Mouse (Mus musculus): ENCODE measurements around the gene Rps6ka4.

The Rps6ka4 gene

GRCm38 (mm10) chr19:6840475-6841291 lies at the start of gene Rps6ka4:
Gene Rps6ka4, minus strand, starts transcription at chr19:6840636.
- DNase-seq (ENCODE audit: low read depth, low spot score) = peak; percentile 19

DNA sequence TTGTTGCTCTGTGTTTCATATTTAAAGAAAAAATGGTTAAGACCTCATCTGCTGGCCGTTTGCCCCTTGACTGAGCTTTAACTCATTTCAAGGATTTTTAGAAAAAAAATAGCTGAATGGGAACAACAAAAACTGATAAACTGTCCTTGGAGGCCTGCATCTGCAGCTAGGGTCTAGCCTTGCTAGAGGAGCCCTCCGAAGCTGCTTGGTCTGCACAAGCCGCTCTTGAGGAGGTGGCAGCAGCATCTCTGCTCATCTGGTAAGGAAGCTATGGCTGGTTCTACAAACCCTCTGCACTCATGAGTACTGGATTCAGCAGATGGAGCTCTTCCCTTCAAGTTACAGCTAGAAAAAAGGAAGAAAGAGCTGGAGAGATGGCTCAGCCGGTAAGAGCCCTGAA lies 37.5 kb upstream of the Rps6ka4 start:
- no peak for DNase-seq (ENCODE audit: low read depth, low spot score)

- no peak for DNase-seq (ENCODE audit: low read depth, low spot score)
Observed at GRCm38 (mm10) chr19:6876799-6877198, 36.4 kb upstream of the Rps6ka4 start.

DNA sequence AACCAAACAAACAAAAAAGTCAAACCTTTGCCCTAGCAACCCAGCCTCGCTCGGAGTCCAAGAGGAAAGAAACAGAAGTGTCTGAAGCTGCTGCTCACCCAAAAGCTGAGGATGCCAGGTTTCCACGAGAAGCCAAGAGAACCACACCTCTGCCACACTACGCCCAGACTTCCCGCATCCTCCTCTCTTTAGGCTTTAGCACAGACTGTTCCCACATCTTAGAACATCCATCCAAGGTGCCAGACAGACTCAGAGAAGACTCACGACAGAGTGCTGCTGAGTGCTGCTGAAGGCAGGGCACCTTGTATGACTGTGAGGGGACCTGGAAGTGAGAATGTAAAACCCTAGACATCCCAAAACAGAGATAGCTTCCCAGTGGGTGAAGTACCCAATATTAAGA lies 35.4 kb upstream of the Rps6ka4 start:
- DNase-seq (ENCODE audit: low read depth, low spot score) = no peak

GRCm38 (mm10) chr19:6874257-6874656 lies 33.8 kb upstream of the Rps6ka4 start:
- DNase-seq (ENCODE audit: low read depth, low spot score) = no peak

DNA sequence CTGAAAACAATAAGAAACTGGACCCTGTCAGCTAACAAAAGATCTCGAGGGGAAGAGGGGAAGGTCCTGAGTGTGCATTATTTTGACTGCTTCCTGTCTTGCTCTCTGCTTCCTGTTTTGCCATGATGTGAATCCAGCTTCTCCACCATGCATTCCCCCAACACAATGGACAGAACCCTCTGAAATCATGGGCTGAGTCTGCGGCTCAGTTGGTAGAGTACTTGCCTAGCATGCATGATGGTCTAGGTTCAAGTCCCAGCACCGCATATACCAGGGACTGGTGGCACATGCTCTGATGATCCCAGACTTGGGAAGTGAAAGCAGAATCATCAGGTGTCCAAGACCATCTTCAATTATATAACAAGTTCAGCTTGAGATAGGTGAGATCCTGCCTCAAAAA lies 32.3 kb upstream of the Rps6ka4 start:
- no peak for DNase-seq (ENCODE audit: low read depth, low spot score)

GRCm38 (mm10) chr19:6871574-6872271 lies 31.3 kb upstream of the Rps6ka4 start:
- peak; percentile 74 for DNase-seq (ENCODE audit: low read depth, low spot score)

DNA sequence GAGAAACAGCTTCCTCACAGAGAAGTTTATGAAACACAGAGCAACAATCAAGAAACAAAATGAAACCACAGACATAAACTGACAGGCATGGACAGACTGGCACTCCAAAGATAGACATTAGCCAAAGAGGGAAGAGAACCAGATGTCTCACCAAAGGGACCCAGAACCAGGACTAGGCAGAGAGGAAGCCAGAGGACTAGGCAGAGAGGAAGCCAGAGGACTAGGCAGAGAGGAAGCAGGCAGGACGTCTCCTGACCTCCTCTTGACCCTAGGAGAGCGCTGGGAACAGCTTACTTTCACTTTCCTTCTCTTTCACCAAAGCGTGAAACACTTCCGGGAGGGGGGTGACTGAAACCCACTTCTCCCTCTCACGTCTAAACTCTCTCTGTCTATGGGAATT lies 28.9 kb upstream of the Rps6ka4 start:
- peak; percentile 77 for DNase-seq (ENCODE audit: low read depth, low spot score)

GRCm38 (mm10) chr19:6861451-6861850 lies 21.0 kb upstream of the Rps6ka4 start:
- DNase-seq (ENCODE audit: low read depth, low spot score) = no peak

DNA sequence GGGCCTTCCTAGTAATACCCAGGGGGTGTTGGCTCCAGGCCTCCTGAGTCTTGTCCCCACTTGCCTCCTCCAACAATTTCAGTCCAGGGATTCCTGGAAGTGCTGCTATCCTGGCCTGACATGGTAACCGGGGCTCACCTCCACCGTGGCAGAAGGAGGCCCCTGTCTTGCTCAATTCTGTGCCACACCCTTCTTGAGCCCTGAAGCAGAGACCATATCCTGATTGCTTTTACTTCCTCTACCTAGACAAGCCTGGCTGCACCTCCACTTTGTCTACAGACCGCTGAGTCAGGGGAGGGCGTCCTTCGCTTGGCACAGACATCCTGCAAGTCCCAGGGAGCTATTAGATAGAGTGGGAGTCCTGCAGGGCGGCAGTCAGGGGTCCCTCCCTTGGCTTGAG lies 20.3 kb upstream of the Rps6ka4 start:
- no peak for DNase-seq (ENCODE audit: low read depth, low spot score)

DNA sequence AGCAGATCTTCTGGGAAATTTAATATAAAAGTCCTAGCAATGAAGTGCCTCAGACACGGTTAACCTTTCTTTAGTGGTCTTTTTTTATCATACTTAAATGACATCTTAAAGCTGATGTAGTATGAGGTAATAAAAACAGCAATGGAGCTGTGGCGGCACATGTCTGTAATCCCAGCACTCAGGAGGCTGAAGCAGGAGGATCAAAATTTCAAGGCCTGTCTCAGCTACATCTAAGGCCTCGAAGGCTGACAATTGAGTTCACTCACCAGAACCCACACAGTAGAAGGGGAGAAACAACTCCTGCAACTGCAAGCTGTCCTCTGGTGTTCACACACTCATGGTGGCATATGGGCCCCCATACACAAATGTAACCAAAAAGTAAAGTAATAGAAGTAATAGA lies 19.5 kb upstream of the Rps6ka4 start:
- DNase-seq (ENCODE audit: low read depth, low spot score) = no peak

DNA sequence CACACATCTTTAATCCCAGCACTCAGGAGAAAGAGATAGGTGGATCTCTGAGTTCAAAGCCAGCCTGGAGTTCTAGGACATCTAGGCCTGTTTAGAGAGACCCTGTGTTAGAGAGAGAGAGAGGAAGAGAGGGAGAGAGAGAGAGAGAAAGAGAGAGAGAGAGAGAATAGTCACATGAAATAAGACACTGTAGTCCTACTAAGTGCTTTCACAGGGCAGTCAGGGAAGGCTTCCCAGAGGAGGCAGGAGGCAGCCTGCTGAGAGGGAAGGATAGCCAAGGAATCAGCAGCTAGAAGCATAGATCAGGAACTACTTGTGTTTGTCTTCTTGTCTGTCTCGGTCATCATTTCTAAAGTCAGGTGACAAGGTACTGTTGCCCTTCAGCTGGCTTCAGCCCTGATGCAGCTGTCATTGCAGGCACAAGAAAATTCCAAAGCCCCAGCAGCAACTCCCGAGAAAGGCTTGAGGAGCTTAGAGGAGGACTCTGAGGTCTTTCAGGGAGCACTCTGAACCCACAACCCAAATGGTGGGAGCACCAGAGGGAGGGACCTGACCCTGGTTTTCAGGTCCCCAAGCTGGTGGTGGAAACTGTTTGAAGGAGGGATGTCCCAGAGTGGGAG lies 18.7 kb upstream of the Rps6ka4 start:
- DNase-seq (ENCODE audit: low read depth, low spot score) = no peak

DNA sequence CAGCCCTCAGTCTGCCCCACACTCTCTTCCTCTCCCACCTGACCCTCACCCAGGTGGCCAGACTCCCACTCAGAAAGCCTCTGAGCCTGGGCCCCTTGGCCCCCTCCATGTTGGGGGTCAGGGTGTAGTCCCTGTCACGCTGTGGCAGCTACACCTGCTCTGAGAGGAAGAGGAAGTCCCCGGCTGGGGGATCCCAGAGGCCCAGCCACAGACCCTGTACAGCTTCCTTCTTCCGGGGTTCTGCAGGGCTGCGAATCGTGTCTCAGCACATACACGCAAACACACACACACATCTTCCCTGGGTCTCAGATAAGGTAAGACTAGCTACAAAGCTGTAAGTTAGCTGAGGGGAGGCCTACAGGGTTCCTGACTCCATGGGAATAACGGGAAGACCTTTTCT lies 17.6 kb upstream of the Rps6ka4 start, which contains the start of gene Ccdc88b:
Ccdc88b (minus strand) TSS at position 181 of the 400 bp plus-strand sequence.
- DNase-seq (ENCODE audit: low read depth, low spot score) = no peak

GRCm38 (mm10) chr19:6857391-6858005 lies 17.1 kb upstream of the Rps6ka4 start:
- no peak for DNase-seq (ENCODE audit: low read depth, low spot score)

GRCm38 (mm10) chr19:6857003-6857360 lies 16.5 kb upstream of the Rps6ka4 start:
- DNase-seq (ENCODE audit: low read depth, low spot score) = no peak

- peak; percentile 37 for DNase-seq (ENCODE audit: low read depth, low spot score)
Observed at GRCm38 (mm10) chr19:6856281-6857002, 16.0 kb upstream of the Rps6ka4 start.

- DNase-seq (ENCODE audit: low read depth, low spot score) = peak; percentile 96
Observed at GRCm38 (mm10) chr19:6855225-6856031, 15.0 kb upstream of the Rps6ka4 start.

DNA sequence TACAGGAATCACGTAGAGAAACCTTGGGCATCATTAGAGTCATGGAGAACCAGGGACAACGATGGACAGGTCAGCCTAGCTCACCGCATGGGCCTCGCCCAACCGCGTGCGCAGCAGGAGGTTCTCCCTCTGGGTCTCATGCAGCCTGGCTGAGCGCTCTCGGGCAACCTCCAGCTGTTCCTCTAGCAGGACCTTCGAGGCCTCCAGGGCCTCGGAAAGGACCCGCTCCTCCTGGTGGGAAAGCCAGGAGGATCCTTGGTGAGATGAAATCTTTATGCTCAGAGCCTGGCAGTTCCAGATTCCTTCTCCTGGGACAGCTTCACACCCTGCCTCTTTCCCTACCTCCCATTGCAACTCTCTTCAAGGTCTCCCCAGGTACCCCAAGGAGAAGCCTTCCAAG lies 14.2 kb upstream of the Rps6ka4 start:
- no peak for DNase-seq (ENCODE audit: low read depth, low spot score)

GRCm38 (mm10) chr19:6853903-6854302 lies 13.5 kb upstream of the Rps6ka4 start:
- no peak for DNase-seq (ENCODE audit: low read depth, low spot score)
